Mouse (Mus musculus): Measurements from ENCODE around the gene Zp2. TPM values are rescaled to one million over a fixed set of nuclear protein-coding genes. Genes with fewer than 3 reads are reported as not detected.

The Zp2 gene
- total RNA-seq, 2 experiments from 2014 or later: 0.21 to 0.41 TPM

Other genes with a start within 250 kb of the Zp2 start
- 10 to 100 TPM in 1 of 2 experiments, 1 to 10 TPM in 1; 9.7 to 10.3 TPM for gene Lyrm1, start 249.4 kb downstream of the Zp2 start, total RNA-seq (2021)
- gene Dcun1d3, start 249.0 kb downstream of the Zp2 start, total RNA-seq (2021): 10 to 100 TPM; 21.0 to 22.3 TPM
- gene Dnah3, start 50.0 kb downstream of the Zp2 start, total RNA-seq (2021): under 1 TPM; 0.38 to 0.62 TPM
- 10 to 100 TPM; 16.3 to 17.0 TPM for gene Tmem159, start 42.9 kb downstream of the Zp2 start, total RNA-seq (2021)
- under 1 TPM; 0.65 to 0.79 TPM for gene Anks4b, start 28.6 kb upstream of the Zp2 start, total RNA-seq (2021)
- gene Crym, start 56.8 kb upstream of the Zp2 start, total RNA-seq (2021): 100 to 1,000 TPM; 479 to 510 TPM
- not detected for gene Abca14, start 58.7 kb upstream of the Zp2 start, total RNA-seq (2021)
- not detected for gene Abca15, start 183.4 kb upstream of the Zp2 start, total RNA-seq (2021)

Data from layer of hippocampus, postnatal 14 days (tissue).